25 mouse cellular contexts compared by ENCODE assay signal in genomic region chr2:136993116-136993515, GRCm38 (mm10).
"Had no signal": no experiment of that assay in that cellular context is flagged by ENCODE, and none has a peak within 500 bp of the region (broad histone marks: within the 10 kb centered on the region; RNA-seq: fewer than 3 reads in every experiment).

No protein-coding gene starts in this region.

- H3K9ac ChIP-seq: forebrain, postnatal 0 days; heart, embryonic 12.5 days; hindbrain, embryonic 12.5 days; hindbrain, embryonic 14.5 days; intestine, embryonic 15.5 days; limb, embryonic 13.5 days; limb, embryonic 15.5 days; liver, embryonic 12.5 days had no signal

- H3K4me3 ChIP-seq: heart, adult 2 months; heart, embryonic 12.5 days; hindbrain, embryonic 12.5 days; intestine, embryonic 15.5 days; limb, embryonic 13.5 days; limb, embryonic 15.5 days; liver, embryonic 12.5 days had no signal

- H3K27me3 ChIP-seq: heart, embryonic 12.5 days; hindbrain, embryonic 12.5 days; intestine, embryonic 15.5 days; limb, embryonic 13.5 days; limb, embryonic 15.5 days; liver, embryonic 12.5 days had no signal

- H3K36me3 ChIP-seq: heart, embryonic 12.5 days; hindbrain, embryonic 12.5 days; intestine, embryonic 15.5 days; limb, embryonic 13.5 days; limb, embryonic 15.5 days; liver, embryonic 12.5 days had no signal

- ATAC-seq: forebrain, postnatal 0 days; hindbrain, embryonic 16.5 days; inflammation-experienced regulatory T-cells, adult 6 months; intestine, embryonic 15.5 days; intestine, postnatal 0 days; liver, embryonic 12.5 days had no signal

- DNase-seq: forebrain, postnatal 0 days; gastrocnemius, postnatal 14 days; gastrocnemius, postnatal 36 days; heart, adult 11 months; heart, adult 2 months; heart, postnatal 14 days; heart, postnatal 36 days; kidney, adult 18-20 months; kidney, adult 8-10 months; kidney, postnatal 10 days; kidney, postnatal 25 days; kidney, postnatal 4 days; layer of hippocampus, adult 9-11 months; layer of hippocampus, postnatal 36 days; left cerebral cortex, postnatal 4 days had no signal

- H3K4me1 ChIP-seq: hindbrain, embryonic 12.5 days; intestine, embryonic 15.5 days; limb, embryonic 13.5 days; limb, embryonic 15.5 days; liver, embryonic 12.5 days had no signal

- H3K4me2 ChIP-seq: heart, embryonic 12.5 days; hindbrain, embryonic 12.5 days; hindbrain, embryonic 14.5 days; intestine, embryonic 15.5 days; limb, embryonic 13.5 days; limb, embryonic 15.5 days; liver, embryonic 12.5 days had no signal

- H3K27ac ChIP-seq: heart, adult 2 months; hindbrain, embryonic 12.5 days; hindbrain, embryonic 14.5 days; intestine, embryonic 15.5 days; limb, embryonic 13.5 days; limb, embryonic 15.5 days; liver, embryonic 12.5 days had no signal

- H3K9me3 ChIP-seq: heart, embryonic 12.5 days; hindbrain, embryonic 12.5 days; intestine, embryonic 15.5 days; limb, embryonic 13.5 days; limb, embryonic 15.5 days; liver, embryonic 12.5 days had no signal
